Mouse (Mus musculus): ENCODE measurements around the gene Cfdp1. TPM values are rescaled to one million over a fixed set of nuclear protein-coding genes. Genes with fewer than 3 reads are reported as not detected.
A peak's percentile ranks its signal among the peaks of the same experiment; 100 is the strongest.

Gene Cfdp1
- total RNA-seq, 2 experiments from 2014 or later: 43.7 to 53.7 TPM

DNA sequence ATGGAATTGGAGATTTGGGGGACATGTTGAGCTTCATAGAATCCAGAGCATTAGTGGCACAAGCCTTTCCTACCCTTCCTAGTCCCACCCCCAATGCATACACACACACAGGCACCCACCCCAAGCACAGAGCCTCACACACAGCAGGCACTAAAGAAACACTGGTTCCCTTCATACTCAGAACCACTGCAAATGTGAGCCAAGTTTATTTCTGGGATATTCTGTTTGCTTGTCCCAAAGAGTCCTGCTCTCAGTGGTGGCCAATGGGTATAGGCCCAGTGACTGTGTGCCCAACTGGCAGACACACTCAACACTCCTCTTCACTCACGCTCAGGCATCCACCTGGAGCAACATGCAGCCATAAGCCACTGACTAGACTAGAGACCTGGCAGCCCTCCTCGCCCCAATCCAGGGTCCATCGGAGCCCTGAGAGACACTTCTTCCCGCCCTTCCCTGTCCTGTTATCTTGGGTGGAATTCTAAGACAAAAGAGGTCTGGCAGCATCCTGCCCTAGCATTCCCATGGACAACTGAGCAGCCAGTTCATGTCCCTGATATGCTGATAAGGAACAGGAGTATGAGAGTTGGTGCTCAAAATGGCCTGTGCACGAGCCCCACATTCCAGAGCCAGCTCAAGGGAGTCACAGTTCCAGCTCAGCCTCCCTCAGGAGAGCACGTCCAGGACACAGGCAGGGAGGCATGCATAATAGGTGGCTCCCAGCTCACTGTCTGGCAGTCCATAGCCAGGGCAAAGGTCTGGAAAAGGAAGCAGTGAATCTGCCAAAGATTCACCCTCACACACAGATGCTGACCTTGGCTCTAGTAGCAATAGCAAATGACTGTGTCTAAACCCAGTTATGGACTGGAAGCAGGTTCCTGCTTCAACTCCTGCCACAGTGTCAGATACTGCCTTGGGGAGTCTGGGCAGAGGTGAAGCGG lies 124.6 kb downstream of the Cfdp1 start:
- intact Hi-C loops (cut with DNase I): no loop called here
- peak in 1 of 2 experiments; percentile 58 for DNase-seq

- intact Hi-C loops (cut with DNase I): no loop called here
- DNase-seq: no peak
These were observed 125.6 kb downstream of the Cfdp1 start for GRCm38 (mm10) chr8:111728481-111728880.

- intact Hi-C loops (cut with DNase I): no loop called here
- no peak for DNase-seq
These were observed 126.5 kb downstream of the Cfdp1 start for GRCm38 (mm10) chr8:111727553-111727952.

DNA sequence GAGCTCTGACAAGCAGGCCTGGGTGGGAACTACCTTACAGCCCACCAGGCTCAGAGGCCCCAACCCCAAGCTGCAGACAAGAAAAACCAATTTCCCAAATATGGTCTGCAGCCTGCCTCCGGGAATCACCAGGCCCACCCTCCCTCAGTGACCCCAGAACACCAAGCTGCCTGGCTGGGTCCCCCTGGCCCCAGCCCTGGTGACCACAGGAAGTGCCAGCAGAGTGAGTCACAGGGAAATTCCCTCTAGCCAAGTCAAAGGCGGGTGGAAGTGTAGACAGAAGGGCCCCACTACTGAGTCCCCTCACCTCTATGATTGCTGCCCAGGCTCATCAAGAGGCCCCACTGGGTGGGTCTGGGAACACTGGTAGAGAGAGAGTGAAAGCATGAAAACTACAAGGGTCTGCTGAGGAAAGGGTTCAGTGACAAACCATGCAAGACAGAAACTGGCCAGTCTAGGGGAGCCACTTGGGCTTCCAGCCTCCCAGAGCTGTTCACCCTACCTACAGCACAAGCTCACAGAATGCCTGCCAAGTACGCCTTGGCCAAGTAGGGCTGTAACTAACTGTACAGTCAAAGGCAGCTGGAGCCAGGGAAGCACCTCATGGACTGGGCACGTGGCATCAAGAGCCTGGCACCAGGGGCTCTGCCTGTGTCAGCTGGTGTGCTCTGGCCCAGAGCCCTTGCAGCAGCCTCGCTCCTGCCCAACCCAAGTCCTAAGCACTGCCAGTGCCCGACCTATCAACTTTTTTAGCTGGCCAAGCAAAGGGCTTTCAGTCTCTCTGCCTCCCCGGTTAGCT lies 127.8 kb downstream of the Cfdp1 start:
- DNase-seq: peak; percentile 90 to 92
- intact Hi-C loops (cut with DNase I): no loop called here

DNA sequence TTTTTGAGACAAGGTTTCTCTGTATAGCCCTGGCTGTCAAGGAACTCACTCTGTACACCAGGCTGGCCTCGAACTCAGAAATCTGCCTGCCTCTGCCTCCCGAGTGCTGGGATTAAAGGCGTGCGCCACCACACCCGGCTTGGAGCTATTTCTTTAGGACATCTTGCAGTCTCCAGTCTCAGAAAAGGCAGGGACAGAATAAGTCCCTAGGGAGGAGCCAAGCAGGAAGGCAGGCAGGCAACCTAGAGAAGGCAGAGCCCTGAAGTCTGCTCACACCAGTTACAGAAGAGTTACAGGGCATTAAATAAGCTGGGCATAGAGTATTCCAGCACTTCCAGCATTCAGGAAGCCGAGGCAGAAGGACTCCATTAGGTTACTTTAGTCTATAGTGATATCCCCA lies 128.8 kb downstream of the Cfdp1 start:
- intact Hi-C loops (cut with DNase I): no loop called here
- no peak for DNase-seq

DNA sequence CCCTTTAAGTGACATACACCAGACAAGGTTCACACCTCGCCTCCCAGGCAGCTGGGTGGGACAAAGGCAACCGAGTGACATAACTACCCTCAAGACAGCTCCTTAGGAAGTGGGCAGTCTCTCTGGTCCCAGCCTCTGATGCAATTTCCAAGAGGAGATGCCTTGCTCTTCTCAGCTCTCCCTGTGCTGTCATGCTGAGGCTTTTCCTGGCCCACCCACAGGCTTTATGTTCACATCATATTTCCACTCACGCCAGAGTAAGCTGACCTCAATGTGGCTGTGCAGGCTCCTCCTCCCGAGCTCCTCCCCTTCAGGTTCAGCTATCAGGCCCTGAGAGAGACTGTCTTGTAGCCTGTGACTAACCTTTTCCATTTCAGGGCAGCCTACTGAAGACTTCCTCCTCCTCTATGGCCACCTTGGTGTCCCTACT lies 134.0 kb downstream of the Cfdp1 start:
- intact Hi-C loops (cut with DNase I): no loop called here
- DNase-seq: no peak

GRCm38 (mm10) chr8:111718937-111719336 lies 135.2 kb downstream of the Cfdp1 start:
- intact Hi-C loops (cut with DNase I): no loop called here
- DNase-seq: no peak

Other genes with a start within 250 kb of the Cfdp1 start
- gene Ldhd, start 223.9 kb downstream of the Cfdp1 start, total RNA-seq (2021): 1 to 10 TPM; 6.0 to 6.2 TPM
- gene Zfp1, start 210.9 kb downstream of the Cfdp1 start, total RNA-seq (2021): 10 to 100 TPM in 1 of 2 experiments, 1 to 10 TPM in 1; 9.5 to 10.3 TPM
- gene Ctrb1, start 163.3 kb downstream of the Cfdp1 start, total RNA-seq (2021): under 1 TPM in 1 of 2 experiments, not detected in 1; 0.40 TPM
- gene Bcar1, start 110.5 kb downstream of the Cfdp1 start, total RNA-seq (2021): 10 to 100 TPM; 48.0 to 54.2 TPM
- gene Tmem170, start 22.5 kb upstream of the Cfdp1 start, total RNA-seq (2021): 1 to 10 TPM; 2.7 to 3.4 TPM
- not detected for gene Chst5, start 56.2 kb upstream of the Cfdp1 start, total RNA-seq (2021)
- gene Tmem231, start 79.6 kb upstream of the Cfdp1 start, total RNA-seq (2021): 1 to 10 TPM; 1.5 to 2.3 TPM
- 100 to 1,000 TPM; 121 to 124 TPM for gene Gabarapl2, start 86.4 kb upstream of the Cfdp1 start, total RNA-seq (2021)
- gene Adat1, start 138.0 kb upstream of the Cfdp1 start, total RNA-seq (2021): 1 to 10 TPM; 1.7 to 2.1 TPM
- 10 to 100 TPM; 91.1 to 95.3 TPM for gene Kars, start 157.0 kb upstream of the Cfdp1 start, total RNA-seq (2021)
- 10 to 100 TPM; 12.8 to 13.6 TPM for gene Terf2ip, start 157.1 kb upstream of the Cfdp1 start, total RNA-seq (2021)
- gene Gm6793, start 160.7 kb upstream of the Cfdp1 start, total RNA-seq (2021): under 1 TPM in 1 of 2 experiments, not detected in 1; 0.17 TPM